Mouse (Mus musculus) gastrocnemius, adult 2 months (tissue): Measurements from ENCODE around the gene Tas2r143. TPM values are rescaled to one million over a fixed set of nuclear protein-coding genes. Genes with fewer than 3 reads are reported as not detected.
A peak's percentile ranks its signal among the peaks of the same experiment; 100 is the strongest.

Source experiments
- DNase-seq: peaks from one replicate; pipeline ENCODE4 v3.0.0; 2022
- H3K27ac ChIP-seq: fragments of 200-600 bp; 2 replicates; pipeline ENCODE4 v1.8.1; 2022; ENCODE audit warnings: mild to moderate bottlenecking
- H3K4me3 ChIP-seq: fragments of 200-600 bp; 2 replicates; pipeline ENCODE4 v1.8.1; 2022; ENCODE audit warnings: mild to moderate bottlenecking, moderate library complexity
- CTCF ChIP-seq: fragments of 200-600 bp; IDR thresholded peaks from 2 replicates; pipeline ENCODE4 v1.8.1; 2022; ENCODE audit warnings: antibody characterized with exemption, mild to moderate bottlenecking, moderate library complexity
- intact Hi-C: fragments of 180-260 bp; cut with DNase I; formaldehyde crosslinking; loops from one replicate; pipeline ENCODE4 v1.15.1; 2025
- total RNA-seq, 2 experiments: library from RNA; stranded (reverse); gene quantifications; 2 replicates each; pipeline ENCODE4 v1.2.3; 2021

The Tas2r143 gene
- total RNA-seq, 2 experiments from 2014 or later, result not detected

DNA sequence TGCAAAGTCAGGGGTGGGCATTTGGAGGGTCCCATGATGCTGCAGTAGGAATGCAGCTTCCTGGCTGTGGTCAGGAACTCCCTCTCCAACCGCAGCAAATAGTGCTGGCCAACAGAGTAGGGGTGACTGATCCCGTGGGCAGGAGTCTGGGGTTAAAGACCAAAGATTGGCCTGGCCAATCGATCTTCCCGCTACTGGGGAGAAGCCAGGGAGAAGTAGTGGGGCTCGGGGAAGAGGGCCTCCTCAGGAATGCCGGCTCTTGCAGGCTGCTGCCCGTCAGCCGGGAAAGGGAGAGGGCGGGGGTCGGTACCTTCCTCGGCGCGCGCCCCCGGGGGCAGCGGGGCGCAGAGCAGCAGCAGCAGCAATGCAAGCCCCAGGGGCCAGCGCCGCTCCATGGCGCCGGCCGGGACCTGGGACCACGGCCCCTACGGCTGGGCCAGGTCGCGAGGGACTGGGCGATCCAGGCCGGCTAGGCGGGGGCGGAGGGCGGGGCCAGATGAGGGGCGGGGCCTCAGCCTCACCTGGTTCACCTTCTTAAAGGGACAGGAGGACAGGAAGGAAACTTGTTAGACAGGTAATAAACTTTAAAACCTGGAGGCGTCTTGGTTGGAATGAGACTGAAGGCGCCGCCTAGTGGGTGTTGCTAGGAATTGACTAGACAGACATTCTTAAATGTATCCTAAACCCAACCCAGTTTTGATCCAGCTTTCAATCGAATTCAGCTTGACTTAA, 27.1 kb upstream of the Tas2r143 start, which contains the start of gene Epha1:
Gene Epha1 (minus strand): TSS at position 453 of the 732 bp plus-strand sequence.
- TF ChIP-seq CTCF, result peak; percentile 71
- Histone ChIP-seq H3K4me3 (peak within 1 kb of the TSS; percentile 72), H3K27ac (peak within 1 kb of the TSS; percentile 71)
- DNase-seq, result peak; percentile 71
- intact Hi-C loops, result loop anchor here (2.0 kb wide), 1 partner anchor 22 kb away; no protein-coding TSS in a partner anchor

- peak overlapping the region; percentile 2; the same call in 1 of the 2 replicates for H3K27ac ChIP-seq
- DNase-seq, result no peak
- TF ChIP-seq CTCF, result no peak
- H3K4me3 ChIP-seq, result peak overlapping the region; percentile 72
- intact Hi-C loops, result loop anchor here (2.0 kb wide), 1 partner anchor 23 kb away; no protein-coding TSS in a partner anchor
These were observed 26.2 kb upstream of the Tas2r143 start for GRCm38 (mm10) chr6:42373669-42374430.

DNA sequence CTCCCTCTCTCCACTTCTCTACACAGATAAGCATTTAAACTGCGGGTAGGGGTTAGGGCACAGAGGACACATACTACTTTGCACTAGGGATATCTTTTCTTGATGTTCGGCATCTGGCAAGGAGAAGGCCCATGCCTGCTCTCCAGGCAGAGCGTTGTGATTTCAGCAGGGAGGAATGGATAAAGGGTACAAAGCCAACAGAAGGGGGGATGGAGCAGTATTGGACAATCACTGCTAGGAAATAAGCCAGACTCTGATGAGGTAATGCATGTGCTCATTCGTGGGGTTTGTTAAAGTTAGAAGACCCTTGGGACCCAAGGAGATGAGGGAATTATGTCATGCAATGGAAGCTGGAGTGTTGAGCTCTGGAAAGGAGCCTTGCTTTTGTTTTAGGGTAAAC, 25.3 kb upstream of the Tas2r143 start:
- Histone ChIP-seq H3K27ac (no peak overlapping the region), H3K4me3 (no peak overlapping the region)
- no peak for TF ChIP-seq CTCF
- intact Hi-C loops, result no loop called here
- no peak for DNase-seq

- no peak for DNase-seq
- H3K27ac ChIP-seq, result peak overlapping the region; percentile 68
- intact Hi-C loops, result no loop called here
- no peak overlapping the region for H3K4me3 ChIP-seq
- no peak for TF ChIP-seq CTCF
These were observed 24.9 kb upstream of the Tas2r143 start for GRCm38 (mm10) chr6:42375131-42375530.

GRCm38 (mm10) chr6:42376016-42376415, 24.0 kb upstream of the Tas2r143 start:
- DNase-seq, result no peak
- H3K27ac ChIP-seq, result peak overlapping the region; percentile 68; the same call in 1 of the 2 replicates
- H3K4me3 ChIP-seq, result no peak overlapping the region
- TF ChIP-seq CTCF, result no peak
- intact Hi-C loops, result no loop called here

GRCm38 (mm10) chr6:42376504-42377019, 23.5 kb upstream of the Tas2r143 start:
- DNase-seq, result no peak
- Histone ChIP-seq H3K4me3 (no peak overlapping the region), H3K27ac (no peak overlapping the region)
- intact Hi-C loops, result no loop called here
- TF ChIP-seq CTCF, result no peak

DNA sequence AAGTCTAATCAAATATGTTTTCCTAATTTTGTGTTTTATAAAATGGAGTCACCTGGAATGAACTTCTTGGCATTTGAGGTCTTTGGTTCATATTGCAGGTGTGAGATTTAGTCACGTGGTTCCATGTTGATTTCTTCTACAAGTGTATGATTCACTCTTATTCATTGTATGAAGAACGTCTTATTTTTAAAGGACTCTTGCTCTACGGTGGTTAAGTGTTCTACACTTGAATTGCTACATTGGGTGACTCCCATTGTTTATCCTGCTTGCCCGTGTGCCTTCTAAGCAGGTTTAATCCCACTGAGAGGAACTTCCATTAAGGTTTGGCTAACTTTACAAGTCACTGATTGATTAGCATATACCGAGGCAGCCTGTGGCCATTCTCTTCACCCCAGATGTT, 22.8 kb upstream of the Tas2r143 start:
- H3K27ac ChIP-seq, result no peak overlapping the region
- intact Hi-C loops, result no loop called here
- DNase-seq, result no peak
- no peak overlapping the region for H3K4me3 ChIP-seq
- no peak for TF ChIP-seq CTCF

DNA sequence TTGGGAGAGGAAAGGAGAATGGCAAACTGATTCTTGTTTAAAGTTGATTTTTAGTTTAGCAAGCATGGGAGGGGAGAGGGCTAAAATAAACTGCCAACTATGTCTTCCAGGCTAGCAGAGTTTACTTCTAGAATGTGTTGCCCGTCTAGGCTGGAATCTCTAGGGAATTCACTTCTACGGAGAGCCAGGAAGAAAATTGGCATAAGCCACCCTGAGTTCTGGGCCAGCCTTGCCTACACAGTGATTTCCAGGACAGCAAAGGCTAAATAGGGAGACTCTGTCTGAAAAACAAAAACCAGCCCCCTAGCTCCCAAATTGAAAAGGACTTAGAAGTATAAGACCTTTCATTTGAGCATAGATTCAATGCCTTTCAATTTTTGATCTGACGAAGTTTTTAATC, 20.5 kb upstream of the Tas2r143 start:
- no peak for DNase-seq
- intact Hi-C loops, result no loop called here
- no peak for TF ChIP-seq CTCF
- no peak overlapping the region for H3K27ac ChIP-seq
- no peak overlapping the region for H3K4me3 ChIP-seq

DNA sequence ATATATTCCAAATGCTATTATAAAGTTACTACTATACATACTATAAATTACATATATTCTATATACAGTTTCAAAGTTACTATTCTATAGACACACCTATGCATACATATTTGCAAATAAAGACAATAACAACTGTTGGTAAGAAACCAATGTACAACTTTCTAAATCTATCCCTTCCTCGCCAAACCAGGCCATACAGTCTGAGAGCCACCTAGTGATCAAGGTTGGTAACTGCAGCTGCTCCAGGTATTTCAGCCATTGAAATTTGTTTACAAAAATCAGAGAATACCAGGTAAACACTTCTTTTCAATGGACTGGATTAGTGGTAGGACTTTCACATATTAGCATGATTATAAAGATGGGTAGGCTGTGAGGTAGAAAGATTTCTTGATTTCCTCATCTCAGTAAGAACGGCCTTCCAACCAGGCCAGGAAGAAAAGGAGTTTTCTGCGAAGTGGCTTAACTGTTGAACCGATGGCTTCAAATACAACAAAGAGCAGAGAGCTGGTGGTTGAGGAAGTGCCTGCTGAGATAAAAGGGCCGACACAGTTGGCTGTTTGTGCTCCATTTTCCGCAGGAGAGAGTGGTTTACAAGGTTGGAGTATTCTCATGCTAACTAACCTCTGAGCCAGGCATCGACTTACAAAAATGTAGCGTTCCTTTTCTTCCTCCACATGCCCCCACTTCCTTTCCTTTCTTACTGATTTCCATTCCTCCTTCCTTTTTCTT, 19.5 kb upstream of the Tas2r143 start:
- no peak overlapping the region; the same call in 1 of the 2 replicates for H3K27ac ChIP-seq

GRCm38 (mm10) chr6:42381221-42381620, 18.8 kb upstream of the Tas2r143 start:
- DNase-seq, result no peak
- Histone ChIP-seq H3K4me3 (no peak overlapping the region), H3K27ac (peak overlapping the region; percentile 70; the same call in 1 of the 2 replicates)
- no peak for TF ChIP-seq CTCF
- intact Hi-C loops, result loop anchor here (5.0 kb wide), 1 partner anchor 154 kb away; no protein-coding TSS in a partner anchor

More for the DNA sequence above, 19.5 kb upstream of the Tas2r143 start:
- TF ChIP-seq CTCF, result peak; percentile 98
- DNase-seq, result peak; percentile 47
- H3K4me3 ChIP-seq, result no peak overlapping the region
- intact Hi-C loops, result loop anchor here (1.0 to 5.0 kb wide), 2 partner anchors 30 to 153 kb away; no protein-coding TSS in a partner anchor

- no peak for TF ChIP-seq CTCF
- H3K4me3 ChIP-seq, result no peak overlapping the region; the same call in 1 of the 2 replicates
- intact Hi-C loops, result loop anchor here (5.0 kb wide), 1 partner anchor 155 kb away; no protein-coding TSS in a partner anchor
- peak overlapping the region; percentile 70 for H3K27ac ChIP-seq
- no peak for DNase-seq
These were observed 18.1 kb upstream of the Tas2r143 start for GRCm38 (mm10) chr6:42381916-42382381.

GRCm38 (mm10) chr6:42383360-42383759, 16.7 kb upstream of the Tas2r143 start:
- Histone ChIP-seq H3K27ac (no peak overlapping the region), H3K4me3 (no peak overlapping the region)
- no peak for TF ChIP-seq CTCF
- intact Hi-C loops, result loop anchor here (5.0 kb wide), 1 partner anchor 156 kb away; no protein-coding TSS in a partner anchor
- DNase-seq, result no peak
